Mouse (Mus musculus) G1E (cell line): ENCODE results near the gene Kifap3. TPM values are rescaled to one million over a fixed set of nuclear protein-coding genes. Genes with fewer than 3 reads are reported as not detected.
A peak's percentile ranks its signal among the peaks of the same experiment; 100 is the strongest.

Source experiments
- ATAC-seq: 2 replicates; pipeline ENCODE4 v1.8.0; 2016; ENCODE audit warnings: mild to moderate bottlenecking; ENCODE audit not compliant: insufficient number of reproducible peaks, poor library complexity, low FRiP score, severe bottlenecking; ENCODE audit errors: extremely low read depth
- DNase-seq: peaks from one replicate; pipeline ENCODE4 v3.0.0; 2012; ENCODE audit warnings: low spot score
- H3K27me3 ChIP-seq: 2 replicates; pipeline ENCODE4 v1.6.1; 2012; ENCODE audit warnings: mild to moderate bottlenecking, low read length, inconsistent platforms; ENCODE audit not compliant: insufficient read depth
- H3K36me3 ChIP-seq: replicated peaks from 2 replicates; pipeline ENCODE3; 2012; ENCODE audit warnings: mild to moderate bottlenecking, inconsistent platforms
- H3K4me1 ChIP-seq: 2 replicates; pipeline ENCODE4 v1.6.1; 2012; ENCODE audit warnings: low read depth, low read length, inconsistent platforms, mixed read lengths; ENCODE audit not compliant: insufficient read depth
- H3K4me3 ChIP-seq: 2 replicates; pipeline ENCODE4 v1.5.1; 2012; ENCODE audit warnings: low read depth, mild to moderate bottlenecking, inconsistent platforms, low read length, moderate library complexity, mixed read lengths
- H3K9me3 ChIP-seq: replicated peaks from 2 replicates; pipeline ENCODE4 v1.6.1; 2012; ENCODE audit warnings: inconsistent platforms
- CTCF ChIP-seq: IDR thresholded peaks from 2 replicates; pipeline ENCODE4 v1.5.1; 2012; ENCODE audit warnings: low read depth, low read length, inconsistent platforms, mixed read lengths
- GATA1 ChIP-seq: IDR thresholded peaks from 2 replicates; pipeline ENCODE4 v1.6.1; 2012; ENCODE audit warnings: borderline replicate concordance, low read length, inconsistent platforms, mixed read lengths
- GATA2 ChIP-seq: IDR thresholded peaks from 2 replicates; pipeline ENCODE4 v1.6.1; 2012; ENCODE audit warnings: low read depth, low read length, inconsistent platforms, borderline replicate concordance
- POLR2AphosphoS5 ChIP-seq: IDR thresholded peaks from 2 replicates; pipeline ENCODE4 v1.6.1; 2012; ENCODE audit warnings: low read depth, low read length, inconsistent platforms; ENCODE audit not compliant: insufficient replicate concordance
- TAL1 ChIP-seq: conservative IDR thresholded peaks from 2 replicates; pipeline ENCODE4 v1.6.1; 2012; ENCODE audit warnings: low read depth, low read length, inconsistent platforms, mixed read lengths
- polyA plus RNA-seq: library from polyadenylated mRNA; stranded (reverse); fragments of >175 nt; gene quantifications from 2 replicates; pipeline ENCODE4 v1.2.3, GENCODE M21; 2012
- total RNA-seq, 2 experiments: library from RNA; stranded (forward) in 1 of 2; stranded (reverse) in 1 of 2; fragments of 200-1000 nt in 1 of 2; fragments of >200 nt in 1 of 2; fragmentation: Nextera tagmentation in 1 of 2; gene quantifications; 2 replicates each; pipeline ENCODE4 v1.2.3; 2014 to 2017

Kifap3 gene
- total and polyA plus RNA-seq, 3 experiments = 5.4 to 25.5 (median 20.3) TPM

DNA sequence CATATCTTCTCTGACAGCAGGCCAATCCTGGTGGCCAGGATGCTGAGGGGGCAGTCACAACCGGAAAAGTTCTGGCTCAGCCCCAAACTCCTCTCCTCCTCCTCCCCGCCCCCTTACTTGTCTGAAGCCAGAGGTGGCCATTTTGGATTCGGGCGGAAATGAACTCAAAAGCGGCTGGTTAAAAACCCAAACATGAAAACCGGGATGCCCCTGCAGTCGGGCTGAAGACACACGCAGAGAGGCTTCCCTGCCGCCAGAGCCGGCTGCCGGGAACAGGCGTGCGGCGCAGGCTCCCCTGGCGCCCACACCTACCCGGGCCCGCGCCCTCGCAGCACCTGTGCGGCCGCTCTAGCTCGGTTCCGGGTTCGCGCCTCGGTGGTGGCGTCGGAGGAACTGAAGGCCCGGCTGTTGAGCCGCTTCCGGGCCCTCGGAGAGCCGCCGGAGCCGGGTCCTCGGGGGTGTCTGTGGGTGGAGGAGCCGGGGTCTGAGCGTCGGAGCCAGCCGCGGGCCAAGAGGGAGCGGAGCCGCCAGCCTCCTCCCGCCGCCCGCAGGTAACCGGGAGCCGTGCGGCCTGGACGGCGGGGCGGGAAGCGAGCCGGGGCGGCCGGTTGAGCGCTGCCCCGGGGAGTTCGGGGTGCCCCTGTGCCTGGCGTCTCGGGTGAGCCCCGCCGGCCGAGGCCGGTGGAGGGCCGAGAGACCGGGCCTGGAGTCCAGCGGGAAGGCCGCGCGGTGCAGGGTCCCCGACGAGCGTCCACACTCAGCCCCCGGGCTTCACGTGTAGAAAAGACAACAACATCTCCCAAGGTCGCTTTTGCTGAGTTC is 150.5 kb downstream of the Kifap3 start:
- no peak for TF ChIP-seq POLR2AphosphoS5
- TF ChIP-seq TAL1 = no peak
- no peak for TF ChIP-seq CTCF
- no peak for TF ChIP-seq GATA2
- TF ChIP-seq GATA1 = no peak
- peak; percentile 47 for ATAC-seq
- H3K4me3 ChIP-seq = peak overlapping the region; percentile 88

GRCm38 (mm10) chr1:163930458-163930794 is 151.0 kb downstream of the Kifap3 start:
- peaks cover 45% of the 10 kb centered on the region for H3K4me1 ChIP-seq
- ATAC-seq (no peak), DNase-seq (peak; percentile 39)
- peak overlapping the region; percentile 88 for H3K4me3 ChIP-seq
- H3K36me3 ChIP-seq = peaks cover 40% of the 10 kb centered on the region
- no peaks in the 10 kb centered on the region for H3K9me3 ChIP-seq
- H3K27me3 ChIP-seq = no peaks in the 10 kb centered on the region
- TF ChIP-seq GATA1 (no peak), CTCF (no peak), GATA2 (no peak), TAL1 (no peak), POLR2AphosphoS5 (no peak)

More for the DNA sequence above, 150.5 kb downstream of the Kifap3 start:
- peaks cover 34% of the 10 kb centered on the region for H3K36me3 ChIP-seq
- peak; percentile 70 for DNase-seq
- peaks cover 42% of the 10 kb centered on the region for H3K4me1 ChIP-seq
- no peaks in the 10 kb centered on the region for H3K9me3 ChIP-seq
- H3K27me3 ChIP-seq = no peaks in the 10 kb centered on the region

GRCm38 (mm10) chr1:163931801-163932200 is 152.4 kb downstream of the Kifap3 start:
- H3K4me3 ChIP-seq = peak overlapping the region; percentile 88
- H3K9me3 ChIP-seq = no peaks in the 10 kb centered on the region
- H3K36me3 ChIP-seq = peaks cover 54% of the 10 kb centered on the region
- DNase-seq (peak; percentile 53), ATAC-seq (peak; percentile 77)
- TF ChIP-seq TAL1 (peak; percentile 45; the same call in 1 of the 2 replicates), GATA1 (no peak)
- no peaks in the 10 kb centered on the region for H3K27me3 ChIP-seq
- peaks cover 54% of the 10 kb centered on the region for H3K4me1 ChIP-seq

GRCm38 (mm10) chr1:163934591-163934990 is 155.2 kb downstream of the Kifap3 start:
- Histone ChIP-seq H3K4me3 (no peak overlapping the region), H3K27me3 (no peaks in the 10 kb centered on the region), H3K9me3 (no peaks in the 10 kb centered on the region), H3K36me3 (peaks cover 74% of the 10 kb centered on the region), H3K4me1 (peaks cover 44% of the 10 kb centered on the region)
- TF ChIP-seq TAL1 (no peak), POLR2AphosphoS5 (no peak), CTCF (no peak), GATA1 (no peak), GATA2 (no peak)
- ATAC-seq = no peak
- no peak for DNase-seq

- H3K4me3 ChIP-seq = no peak overlapping the region
- DNase-seq (no peak), ATAC-seq (no peak)
- peaks cover 10% of the 10 kb centered on the region; the same call in 1 of the 2 replicates for H3K4me1 ChIP-seq
- H3K27me3 ChIP-seq = no peaks in the 10 kb centered on the region
- no peaks in the 10 kb centered on the region for H3K9me3 ChIP-seq
- peaks cover 94% of the 10 kb centered on the region for H3K36me3 ChIP-seq
- TF ChIP-seq GATA1 (no peak), POLR2AphosphoS5 (no peak), CTCF (no peak), GATA2 (no peak), TAL1 (no peak)
Measured at GRCm38 (mm10) chr1:163942056-163942455, 162.7 kb downstream of the Kifap3 start.

GRCm38 (mm10) chr1:163953396-163953795 is 174.0 kb downstream of the Kifap3 start:
- ATAC-seq = no peak
- Histone ChIP-seq H3K36me3 (peaks cover 94% of the 10 kb centered on the region), H3K4me1 (no peaks in the 10 kb centered on the region; the same call in 1 of the 2 replicates), H3K4me3 (no peak overlapping the region), H3K27me3 (no peaks in the 10 kb centered on the region), H3K9me3 (no peaks in the 10 kb centered on the region)
- no peak for DNase-seq
- TF ChIP-seq GATA2 (no peak), POLR2AphosphoS5 (no peak), CTCF (no peak), TAL1 (no peak), GATA1 (no peak)
